Mouse (Mus musculus) urinary bladder, postnatal 4 days (tissue): ENCODE results near the gene 1700016D06Rik.
A peak's percentile ranks its signal among the peaks of the same experiment; 100 is the strongest.
"Not testable (repeated sequence)": the region's sequence is repeated elsewhere in the genome, so short reads cannot be mapped to it uniquely, and the experiment has no call there.

Source experiments
- DNase-seq, 2 experiments: peaks; one replicate each; pipeline ENCODE4 v3.0.0; 2021 to 2022; ENCODE audit warnings: low spot score in 2 of 2

The 1700016D06Rik gene

DNA sequence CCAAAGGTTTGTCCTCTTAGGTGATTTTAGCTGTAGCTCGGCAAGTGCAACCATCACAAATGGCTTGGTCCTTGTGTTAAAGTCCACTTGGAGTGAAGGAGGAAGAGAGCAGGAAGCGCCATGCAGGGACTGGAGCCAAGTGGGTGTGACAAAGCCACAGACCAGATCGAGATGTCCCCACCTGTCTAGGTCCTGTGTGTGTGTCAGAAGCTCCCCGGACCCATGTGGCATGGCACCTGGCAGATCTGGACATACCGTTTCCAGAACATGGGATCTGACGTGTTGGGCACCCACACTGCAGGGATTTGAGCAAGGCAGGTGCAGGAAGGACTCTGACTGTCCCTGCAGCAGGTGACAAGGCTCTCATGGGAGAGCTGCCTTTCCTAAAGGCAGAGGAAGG lies 565 bp upstream of the 1700016D06Rik start:
- no peak for DNase-seq

DNA sequence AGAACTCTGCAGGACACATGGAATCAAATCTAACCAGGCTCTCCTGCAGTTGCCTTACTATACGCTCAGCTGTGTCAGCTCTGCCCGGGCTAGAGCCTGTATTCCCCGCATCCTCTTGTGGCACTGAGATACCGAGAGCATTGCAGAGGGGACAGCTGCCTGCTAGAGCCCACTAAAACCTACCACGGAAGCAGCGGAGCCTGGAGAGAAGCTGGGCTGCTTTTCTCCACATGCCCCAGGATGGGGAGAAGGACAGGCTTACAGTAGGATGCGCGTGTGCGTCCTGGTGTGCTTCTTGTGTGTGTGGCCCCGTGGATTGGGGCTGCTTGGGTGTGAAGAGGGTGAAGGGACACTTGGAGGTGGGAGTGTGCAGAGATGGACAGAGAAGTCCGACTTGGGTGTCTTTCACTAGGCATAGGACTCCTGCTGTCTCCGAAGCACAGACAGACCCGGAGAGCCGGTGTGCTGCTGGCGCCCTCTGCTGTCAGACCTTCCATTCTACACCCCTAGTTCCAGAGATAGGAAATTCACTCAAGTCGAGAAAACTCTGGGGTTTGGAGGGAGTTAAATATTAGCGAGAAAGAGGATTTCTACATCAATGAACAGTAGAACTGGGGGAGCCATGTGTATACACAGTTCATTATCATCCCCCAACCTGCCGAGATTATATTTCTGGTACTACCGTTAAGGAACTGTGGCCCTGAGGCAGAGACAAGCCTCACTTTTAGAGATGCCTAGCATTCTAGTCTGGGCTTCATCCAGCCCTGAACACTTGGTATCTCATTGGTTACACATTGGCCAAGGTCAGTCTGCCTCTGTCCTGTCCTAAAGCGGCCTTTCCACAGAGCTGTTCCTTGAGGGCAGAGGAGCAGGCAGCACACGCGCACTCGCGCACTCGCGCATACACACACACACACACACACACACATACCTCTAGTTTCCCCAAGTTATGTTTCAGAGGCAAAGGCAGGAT lies 517 bp downstream of the 1700016D06Rik start:
- peak; percentile 66 to 80 for DNase-seq

DNA sequence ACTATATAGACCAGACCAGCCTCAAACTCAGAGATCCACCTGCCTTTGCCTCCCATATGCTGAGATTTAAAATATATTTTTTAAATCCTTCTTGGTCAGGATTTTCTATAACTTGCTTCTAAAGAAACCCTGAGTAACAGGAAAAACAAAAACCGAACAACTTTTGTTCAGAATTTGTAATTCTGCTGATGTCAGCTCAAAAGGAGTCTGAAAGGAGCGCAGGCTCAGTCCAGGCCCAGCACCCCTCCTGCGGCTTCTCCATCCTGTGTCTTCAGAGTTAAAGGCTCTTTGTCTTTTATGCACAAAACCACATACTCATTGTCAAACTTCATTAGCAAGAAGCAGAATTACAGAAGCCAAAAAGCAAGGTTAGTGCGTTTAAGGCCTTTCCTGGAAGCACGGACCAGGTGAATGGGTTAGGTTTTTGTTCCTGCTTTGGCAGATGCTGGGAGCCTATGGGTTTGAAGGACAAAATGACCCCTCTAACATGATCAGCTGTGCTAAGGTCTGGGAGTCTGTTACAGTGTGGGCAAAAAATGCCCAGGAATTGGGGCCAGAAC lies 1.3 kb downstream of the 1700016D06Rik start:
- no peak for DNase-seq

DNA sequence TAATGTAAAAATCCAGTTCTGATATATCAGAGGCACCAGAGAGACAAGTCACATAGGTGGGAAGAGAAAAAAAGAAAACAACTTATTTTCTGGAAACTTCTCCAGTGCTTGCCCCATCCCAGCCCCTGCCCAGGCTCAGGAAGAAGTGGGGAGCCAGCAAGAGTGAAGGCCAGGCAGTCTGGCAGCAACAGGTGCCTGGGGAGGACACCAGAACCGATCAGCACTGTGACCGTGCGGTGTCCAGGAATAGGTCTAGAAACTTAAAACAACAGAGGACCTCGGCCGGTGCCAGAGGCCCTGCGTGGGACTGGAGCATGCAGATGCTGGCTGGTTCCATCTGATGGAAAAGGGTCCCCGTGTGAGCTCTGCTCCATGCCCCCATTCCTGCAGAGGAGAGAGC lies 3.4 kb downstream of the 1700016D06Rik start:
- DNase-seq = no peak

DNA sequence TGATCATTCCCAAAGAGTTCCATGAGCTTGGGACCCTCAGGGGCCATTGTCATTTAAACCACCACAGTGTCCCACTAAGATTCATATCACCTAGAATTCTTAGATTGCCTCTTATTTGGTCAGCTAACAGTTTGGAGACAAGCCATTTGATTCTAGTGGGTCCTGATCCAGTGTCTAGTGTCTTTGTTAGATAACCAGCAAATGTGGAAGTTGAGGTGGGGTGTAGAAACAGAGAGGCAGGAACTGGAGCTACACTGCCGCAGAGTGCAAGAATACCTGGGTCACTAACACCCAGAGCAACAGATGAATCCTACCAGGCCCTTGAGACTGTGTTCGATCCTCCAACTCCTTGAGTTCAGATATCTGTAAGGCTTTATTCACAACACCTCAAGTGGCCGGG lies 4.7 kb downstream of the 1700016D06Rik start:
- DNase-seq = no peak

DNA sequence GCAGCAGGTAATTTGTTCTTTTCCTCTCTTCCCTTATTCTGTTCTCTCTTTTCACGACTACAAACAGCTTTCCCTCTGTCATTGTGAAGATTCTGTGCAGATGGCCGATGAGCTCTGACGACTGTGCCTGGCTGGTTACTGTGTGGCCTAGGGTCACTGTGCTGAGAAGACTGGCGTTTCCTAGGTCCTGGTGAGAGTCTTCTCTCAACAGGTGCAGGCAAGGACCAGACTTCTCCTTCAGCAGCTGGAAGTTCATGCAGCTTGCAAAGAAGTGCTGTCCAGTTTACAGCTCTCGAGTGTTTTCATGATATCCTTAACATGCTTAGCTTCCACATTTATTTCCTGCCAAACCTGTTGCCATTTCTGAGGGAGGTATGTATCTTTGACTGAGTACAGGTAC lies 6.9 kb downstream of the 1700016D06Rik start:
- no peak for DNase-seq

DNA sequence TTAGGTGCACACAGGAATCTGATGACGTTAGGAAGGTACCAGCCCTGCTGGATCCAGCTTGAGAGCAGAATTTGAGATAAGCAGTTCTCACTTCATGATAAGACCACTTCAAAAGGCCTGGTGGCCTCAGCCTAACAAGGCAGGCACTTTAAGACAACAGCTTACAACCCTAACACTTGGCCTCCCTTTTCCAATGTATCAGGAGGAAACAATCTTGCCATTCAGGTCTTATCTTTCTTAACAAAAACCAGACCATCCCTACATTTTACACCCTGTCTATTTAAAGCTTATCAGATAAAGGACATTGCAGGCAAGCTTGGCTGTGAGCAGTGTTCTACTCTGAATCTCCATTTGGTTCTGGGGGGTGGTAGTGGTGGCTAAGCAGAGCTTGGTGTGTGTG lies 8.4 kb downstream of the 1700016D06Rik start:
- no peak for DNase-seq

DNA sequence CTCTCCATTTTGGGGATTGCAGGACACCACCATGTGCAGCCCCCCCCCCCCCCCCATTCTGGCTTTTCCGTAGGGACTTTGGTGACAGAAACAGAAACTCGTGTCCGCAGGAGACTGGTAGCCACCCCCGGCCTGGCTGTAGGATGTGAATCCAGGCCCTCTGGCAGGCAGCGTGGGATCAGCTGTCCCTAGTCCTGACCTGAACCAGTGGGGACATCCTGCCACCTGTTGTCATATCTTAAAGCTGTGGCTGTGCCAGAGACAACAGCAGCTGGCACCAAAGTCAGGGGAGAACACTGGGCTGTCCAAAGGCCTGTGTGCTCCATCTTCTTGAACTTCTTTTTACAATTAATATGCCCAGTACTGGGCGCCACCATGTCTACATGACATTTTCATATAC lies 9.1 kb downstream of the 1700016D06Rik start:
- DNase-seq = no peak

DNA sequence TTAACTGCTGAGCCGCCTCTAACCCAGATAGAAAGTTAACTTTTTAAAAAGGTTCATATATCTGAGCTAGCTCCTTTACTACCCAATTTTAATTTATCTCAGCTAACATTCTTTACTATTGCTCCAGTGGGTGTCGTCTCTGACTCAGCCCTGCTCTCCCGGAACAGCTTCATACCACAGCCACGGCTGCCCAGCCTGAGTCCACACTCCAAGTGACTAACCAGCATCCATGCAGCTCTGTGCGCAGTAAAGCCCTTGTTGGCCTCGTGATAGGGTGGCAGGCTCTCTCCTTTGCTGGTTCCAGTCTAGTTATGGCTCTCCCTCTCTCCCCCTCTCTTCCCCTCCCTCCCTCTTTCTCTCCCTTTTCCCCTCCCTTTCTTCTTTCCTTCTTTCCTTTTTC lies 9.6 kb downstream of the 1700016D06Rik start:
- no peak for DNase-seq

DNA sequence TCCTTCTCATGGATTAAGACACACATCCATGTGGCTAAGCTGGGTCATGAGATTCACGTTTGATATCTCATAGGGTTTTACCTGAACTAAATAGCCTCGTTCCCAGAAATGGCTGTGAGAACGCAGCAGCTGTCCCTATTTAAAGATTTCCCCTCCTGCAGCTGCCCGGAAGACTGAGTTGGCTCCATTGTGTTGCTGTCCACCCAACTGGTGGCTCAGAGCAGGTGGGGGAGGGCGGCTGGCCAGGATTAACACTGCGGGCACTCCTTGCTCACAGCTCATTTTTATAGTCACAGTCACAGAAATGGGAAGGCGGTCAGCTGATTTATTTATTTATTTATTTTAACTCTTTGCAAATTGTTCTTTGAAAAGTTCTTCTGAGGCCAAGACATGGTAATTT lies 10.9 kb downstream of the 1700016D06Rik start:
- no peak for DNase-seq

DNA sequence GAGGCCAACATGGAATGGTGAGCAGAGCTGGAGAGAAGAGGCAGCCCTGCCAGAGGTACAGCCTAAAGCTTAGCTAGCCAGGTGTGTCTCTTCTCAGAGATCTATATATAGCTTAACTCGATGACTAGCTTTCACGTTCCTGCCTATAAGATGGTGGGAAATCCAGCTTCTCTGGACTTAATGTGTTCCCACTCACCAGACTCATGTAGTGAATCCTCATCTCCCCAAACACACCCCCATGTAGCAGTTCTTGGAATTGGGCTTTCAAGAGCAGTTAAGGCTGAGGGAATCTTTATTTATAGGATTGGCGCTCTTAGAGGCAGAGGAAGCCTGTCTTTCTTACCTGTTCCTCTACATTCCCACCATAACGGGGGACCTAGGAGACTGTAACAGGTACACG lies 13.6 kb downstream of the 1700016D06Rik start:
- no peak for DNase-seq

DNA sequence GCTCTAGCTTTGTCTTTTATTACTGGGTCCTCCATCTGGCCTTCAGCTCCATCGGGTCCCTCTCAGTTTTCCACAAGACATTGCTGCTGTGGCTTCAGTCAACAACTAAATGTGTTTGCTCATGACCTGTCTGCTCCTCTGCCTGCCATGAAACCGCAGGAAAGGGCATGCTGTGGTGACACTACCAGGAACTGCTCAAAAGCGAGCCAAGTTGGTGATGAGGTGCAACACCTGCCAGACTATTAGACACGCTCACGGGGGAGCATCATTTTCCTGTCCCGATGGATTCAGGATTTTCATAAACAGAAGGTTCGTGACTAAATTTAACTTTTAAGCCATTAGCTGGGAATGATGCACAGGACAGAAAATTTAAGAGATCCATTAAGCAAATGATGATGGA lies 16.3 kb downstream of the 1700016D06Rik start:
- DNase-seq = no peak

DNA sequence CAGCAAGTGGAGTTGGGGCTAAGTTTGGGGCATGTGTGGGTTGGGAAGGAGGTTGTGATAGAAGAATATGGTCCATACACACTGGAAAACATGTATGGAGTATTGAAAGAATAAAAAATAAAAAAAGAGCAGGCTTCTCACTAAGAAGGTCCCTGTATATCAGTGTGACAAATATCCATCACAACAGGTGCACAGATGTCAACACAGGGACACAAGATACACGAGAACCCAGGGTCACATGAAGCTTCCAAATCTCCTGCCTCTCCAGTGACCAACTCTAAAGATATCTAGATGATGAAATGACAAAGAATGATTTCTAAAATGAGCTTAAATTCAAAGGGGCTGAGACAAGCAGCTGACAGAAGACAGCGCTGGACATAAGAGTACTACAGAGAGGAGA lies 32.6 kb downstream of the 1700016D06Rik start:
- DNase-seq = no peak

DNA sequence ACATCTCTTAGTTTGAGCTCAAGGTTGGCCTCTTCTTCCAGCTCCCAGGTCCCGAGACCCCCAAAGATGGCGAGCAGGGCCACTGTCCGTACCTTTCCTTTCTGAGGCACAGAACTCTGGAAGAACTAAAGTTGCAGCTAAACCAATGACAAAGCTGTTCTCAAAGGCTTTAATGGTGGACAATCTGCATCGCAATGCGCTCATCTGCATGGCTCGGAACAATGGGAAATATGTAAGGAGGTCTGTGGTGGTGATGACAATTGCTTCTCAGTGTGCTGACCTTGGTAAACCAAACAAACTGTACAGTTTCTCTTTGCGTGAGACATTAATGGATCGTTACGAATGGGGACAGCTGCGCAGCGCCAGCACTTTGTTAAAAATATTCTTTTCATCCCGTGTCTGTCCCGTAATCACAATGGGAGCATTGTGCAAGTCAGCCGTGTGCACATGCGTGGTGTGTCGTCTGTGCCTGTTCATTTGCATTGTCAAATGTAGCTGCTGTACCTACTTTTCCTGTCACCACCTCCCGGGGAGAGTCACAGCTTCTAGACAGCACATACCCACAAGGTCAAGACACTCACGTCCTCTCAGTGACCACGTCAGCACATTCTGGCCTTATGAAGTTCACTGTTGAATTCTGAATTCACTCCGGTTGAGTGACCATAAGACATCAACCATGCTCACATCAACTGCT lies 34.7 kb downstream of the 1700016D06Rik start:
- not testable (repeated sequence) for DNase-seq

DNA sequence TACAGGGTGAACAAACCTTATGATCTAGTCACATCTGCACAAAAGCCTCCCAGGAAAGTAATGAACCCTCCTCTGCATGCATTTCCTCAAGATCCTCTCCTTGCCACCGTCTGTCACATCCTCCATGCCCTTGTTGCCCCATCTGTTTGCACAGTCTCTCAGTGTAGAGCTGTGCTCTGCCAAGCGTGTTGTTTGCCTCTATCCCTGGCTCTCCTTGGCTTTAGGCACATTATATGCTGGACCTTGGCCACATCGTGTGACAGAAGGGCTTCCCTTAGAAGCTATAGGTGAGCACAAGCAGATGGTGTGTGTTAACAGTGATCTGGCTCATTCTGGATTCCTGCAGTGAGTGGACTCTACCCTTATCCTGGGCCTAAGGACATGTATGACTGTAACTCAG lies 38.9 kb downstream of the 1700016D06Rik start:
- no peak for DNase-seq

DNA sequence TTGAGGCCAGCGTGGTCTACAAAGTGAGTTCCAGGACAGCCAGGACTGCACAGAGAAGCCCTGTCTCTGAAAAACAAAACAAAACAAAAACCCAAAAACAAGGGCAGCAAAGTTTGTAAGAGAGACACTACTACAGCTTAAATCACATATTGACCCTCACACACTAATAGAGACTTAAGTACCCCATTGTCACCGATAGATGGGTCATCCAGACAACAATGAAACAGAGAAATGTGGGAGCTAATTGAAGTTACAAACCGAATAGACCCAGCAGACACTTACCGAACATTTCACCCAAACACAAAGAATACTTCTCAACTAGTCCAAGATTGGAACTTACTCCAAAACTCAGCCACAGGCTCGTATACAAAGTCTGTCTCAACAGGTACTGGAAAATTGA lies 50.8 kb downstream of the 1700016D06Rik start:
- no peak for DNase-seq

DNA sequence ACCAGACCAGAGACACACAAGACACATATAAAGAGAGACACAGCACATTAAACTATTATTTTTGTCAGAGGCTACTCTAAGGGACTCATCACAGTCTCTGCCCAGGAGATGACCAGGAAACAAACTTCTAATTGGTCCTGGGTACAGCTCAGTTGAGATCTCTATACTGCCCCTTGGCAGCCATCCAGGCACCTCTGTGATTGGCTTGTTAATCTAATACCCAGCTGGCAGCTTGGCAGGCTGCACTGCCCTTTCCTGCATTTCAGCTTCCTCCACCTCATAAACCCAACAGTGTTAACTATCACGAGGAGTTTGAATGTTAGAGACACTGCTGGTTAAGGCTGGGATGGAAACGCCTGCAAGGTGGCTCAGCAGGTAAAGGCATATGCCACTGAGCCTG lies 57.7 kb downstream of the 1700016D06Rik start:
- no peak for DNase-seq

DNA sequence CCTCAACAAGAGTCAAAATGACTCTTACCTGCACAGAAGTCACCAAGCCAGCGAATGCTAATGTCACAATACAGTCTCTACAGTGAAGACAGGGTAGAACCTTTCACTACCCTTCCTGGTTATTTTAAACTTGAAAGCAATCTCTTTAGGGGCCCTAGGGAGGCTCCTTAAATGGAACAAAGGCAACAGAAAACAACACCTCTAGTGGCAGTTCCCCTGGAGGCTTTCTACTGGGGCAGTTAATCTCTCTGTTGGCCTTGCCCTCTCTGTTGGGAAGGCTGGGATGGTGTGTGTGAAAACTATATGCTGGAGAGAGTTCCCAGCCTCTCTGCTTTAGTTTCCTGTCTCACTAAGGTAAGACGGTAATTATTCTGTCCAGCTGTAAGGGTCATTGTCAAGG lies 60.3 kb downstream of the 1700016D06Rik start:
- DNase-seq = no peak

DNA sequence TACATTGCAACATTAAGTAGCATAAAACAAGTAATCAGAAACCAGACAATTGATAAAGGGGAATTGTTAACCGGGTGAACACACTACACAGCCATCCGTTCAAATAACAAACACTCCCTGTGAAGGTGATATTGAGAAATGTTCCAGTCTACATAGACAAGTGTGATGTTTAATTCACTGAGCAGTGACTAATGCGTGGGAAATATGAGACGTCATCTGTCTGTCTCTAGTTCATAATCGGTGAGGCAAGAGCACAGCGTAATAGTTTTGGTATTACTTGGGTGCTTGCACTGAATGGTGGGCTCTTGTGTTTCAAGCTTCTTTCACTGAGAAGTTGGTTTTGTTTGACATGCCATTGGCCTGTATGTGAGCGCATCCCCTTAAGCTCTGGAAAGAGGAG lies 63.3 kb downstream of the 1700016D06Rik start:
- DNase-seq = no peak

DNA sequence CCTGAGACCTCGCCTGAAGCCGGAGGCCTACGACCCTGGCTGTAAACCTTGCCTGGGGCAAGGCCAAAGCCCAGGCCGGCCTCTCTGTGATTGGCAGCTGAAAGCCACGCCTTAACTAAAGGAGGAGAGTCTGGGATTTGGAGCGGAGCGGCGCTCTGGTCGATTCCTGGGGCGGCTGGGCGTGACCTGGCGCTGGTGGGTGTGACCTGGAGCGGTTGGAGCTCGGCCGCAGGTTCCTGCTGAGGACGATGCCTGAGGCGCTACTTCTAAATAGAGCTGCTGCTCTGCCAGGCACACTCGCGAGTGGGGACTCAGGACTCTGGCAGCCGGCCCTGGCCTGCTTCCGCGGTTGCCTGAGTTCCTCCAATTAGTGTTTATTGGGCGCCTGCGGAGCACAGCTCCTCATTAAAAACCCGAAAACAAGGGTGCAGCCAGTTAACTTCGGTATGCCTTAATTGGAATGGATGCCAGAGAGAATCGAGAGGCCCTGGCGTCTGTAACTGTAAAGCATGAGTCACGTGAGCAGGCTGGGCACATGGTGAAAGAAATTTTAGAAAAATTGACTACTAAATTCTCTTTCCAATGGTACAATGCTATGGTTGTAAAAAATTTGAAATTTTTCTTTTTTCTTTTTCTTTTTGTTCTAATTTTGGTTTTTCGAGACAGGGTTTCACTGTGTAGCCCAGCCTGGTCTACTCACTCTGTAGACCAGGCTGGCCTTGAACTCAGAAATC lies 64.4 kb downstream of the 1700016D06Rik start:
- DNase-seq = peak; percentile 79 to 85

DNA sequence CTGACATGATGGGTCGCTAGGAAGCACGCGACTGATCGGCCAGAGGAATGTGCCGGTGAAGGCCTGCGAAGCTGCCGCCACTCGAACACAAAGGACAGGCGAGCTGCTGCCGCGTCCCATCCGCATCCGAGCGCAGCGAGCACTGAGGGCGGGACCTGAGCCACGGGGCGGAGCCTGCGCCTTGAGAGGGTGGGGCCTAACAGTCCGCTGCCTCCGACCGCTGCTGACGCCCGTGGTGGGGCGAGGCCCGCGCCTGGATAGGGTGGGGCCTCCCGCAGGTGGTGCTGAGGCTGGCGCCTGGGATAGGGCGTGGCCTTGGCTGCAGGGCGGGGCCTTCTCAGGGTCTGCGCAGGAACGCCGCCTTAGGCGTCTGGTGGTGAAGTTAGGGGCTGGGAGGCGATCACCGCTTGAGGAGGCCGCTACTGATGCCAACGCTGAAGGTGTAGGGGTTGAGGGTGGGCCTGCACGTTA lies 65.2 kb downstream of the 1700016D06Rik start, which contains the start of gene Ankrd10:
Gene Ankrd10 (minus strand): TSS at position 147 of the 471 bp plus-strand sequence.
- DNase-seq = peak; percentile 95 to 96
